Mouse (Mus musculus): ENCODE measurements around the gene Ppp1r9a. TPM values are rescaled to one million over a fixed set of nuclear protein-coding genes. Genes with fewer than 3 reads are reported as not detected.
"Not testable (repeated sequence)": the region's sequence is repeated elsewhere in the genome, so short reads cannot be mapped to it uniquely, and the experiment has no call there.

Gene Ppp1r9a
- polyA plus RNA-seq (2015; fragmentation: Nextera tagmentation; extraction: Ambion mirVana), result 19.0 and 19.5 TPM in 2 replicates

GRCm38 (mm10) chr6:4902674-4903324 is at the start of gene Ppp1r9a:
Ppp1r9a (plus strand) TSS chr6:4902917.
- Histone ChIP-seq H3K36me3 (peaks cover 11% of the 10 kb centered on the region), H3K4me1 (peaks cover 13% of the 10 kb centered on the region; the same call in 1 of the 2 replicates), H3K4me2 (peak within 1 kb of the TSS; percentile 84), H3K9ac (peak within 1 kb of the TSS; percentile 83), H3K27me3 (no peaks in the 10 kb centered on the region), H3K27ac (peak within 1 kb of the TSS; percentile 95), H3K9me3 (replicated peaks) (no peaks in the 10 kb centered on the region), H3K4me3 (replicated peaks) (peak within 1 kb of the TSS; percentile 83)
- WGBS, result under 1% methylated on average over 36 of the region's 49 CpGs
- peak; percentile 86 for ATAC-seq (replicated peaks; ENCODE audit: low FRiP score)

GRCm38 (mm10) chr6:4855236-4855635 is 47.5 kb upstream of the Ppp1r9a start:
- Histone ChIP-seq H3K4me1 (no peaks in the 10 kb centered on the region), H3K36me3 (no peaks in the 10 kb centered on the region)

GRCm38 (mm10) chr6:4856919-4857318 is 45.8 kb upstream of the Ppp1r9a start:
- Histone ChIP-seq H3K4me2 (no peak overlapping the region), H3K9me3 (replicated peaks) (no peaks in the 10 kb centered on the region)
- 94% methylated on average over 11 of the region's 11 CpGs for WGBS

More at GRCm38 (mm10) chr6:4855236-4855635, 47.5 kb upstream of the Ppp1r9a start:
- Histone ChIP-seq H3K9ac (no peak overlapping the region), H3K27ac (no peak overlapping the region), H3K27me3 (no peaks in the 10 kb centered on the region), H3K9me3 (replicated peaks) (no peaks in the 10 kb centered on the region), H3K4me3 (replicated peaks) (no peak overlapping the region), H3K4me2 (no peak overlapping the region)
- 92% methylated on average over 10 of the region's 10 CpGs for WGBS
- no peak for ATAC-seq (replicated peaks; ENCODE audit: low FRiP score)

GRCm38 (mm10) chr6:4884316-4884715 is 18.4 kb upstream of the Ppp1r9a start:
- Histone ChIP-seq H3K4me3 (replicated peaks) (no peak overlapping the region), H3K9me3 (replicated peaks) (no peaks in the 10 kb centered on the region), H3K4me1 (no peaks in the 10 kb centered on the region), H3K9ac (no peak overlapping the region), H3K4me2 (no peak overlapping the region), H3K27me3 (no peaks in the 10 kb centered on the region), H3K27ac (no peak overlapping the region), H3K36me3 (no peaks in the 10 kb centered on the region)
- no peak for ATAC-seq (replicated peaks; ENCODE audit: low FRiP score)
- 62% methylated on average over 3 of the region's 3 CpGs for WGBS

More at GRCm38 (mm10) chr6:4856919-4857318, 45.8 kb upstream of the Ppp1r9a start:
- Histone ChIP-seq H3K9ac (no peak overlapping the region), H3K27me3 (no peaks in the 10 kb centered on the region), H3K36me3 (no peaks in the 10 kb centered on the region), H3K27ac (no peak overlapping the region), H3K4me3 (replicated peaks) (no peak overlapping the region), H3K4me1 (no peaks in the 10 kb centered on the region)
- no peak for ATAC-seq (replicated peaks; ENCODE audit: low FRiP score)

- H3K27ac ChIP-seq, result no peak overlapping the region
- no peaks in the 10 kb centered on the region for H3K4me1 ChIP-seq
- H3K4me3 ChIP-seq (replicated peaks), result no peak overlapping the region
- WGBS, result 83% methylated on average over 9 of the region's 9 CpGs
- H3K4me2 ChIP-seq, result no peak overlapping the region
- H3K9ac ChIP-seq, result no peak overlapping the region
- H3K9me3 ChIP-seq (replicated peaks), result no peaks in the 10 kb centered on the region
- ATAC-seq (replicated peaks; ENCODE audit: low FRiP score), result no peak
- H3K36me3 ChIP-seq, result no peaks in the 10 kb centered on the region
- no peaks in the 10 kb centered on the region for H3K27me3 ChIP-seq
Observed at GRCm38 (mm10) chr6:4889544-4889943, 13.2 kb upstream of the Ppp1r9a start.

GRCm38 (mm10) chr6:4892417-4892816 is 10.3 kb upstream of the Ppp1r9a start:
- H3K9ac ChIP-seq, result no peak overlapping the region
- 34% methylated on average over 11 of the region's 11 CpGs for WGBS

GRCm38 (mm10) chr6:4893312-4893711 is 9.4 kb upstream of the Ppp1r9a start:
- not testable (repeated sequence) for H3K4me3 ChIP-seq (replicated peaks); H3K27ac ChIP-seq; H3K9ac ChIP-seq; H3K27me3 ChIP-seq; ATAC-seq (replicated peaks; ENCODE audit: low FRiP score); H3K9me3 ChIP-seq (replicated peaks); H3K4me1 ChIP-seq; H3K4me2 ChIP-seq; H3K36me3 ChIP-seq
- 70% methylated on average over 12 of the region's 12 CpGs for WGBS

More at GRCm38 (mm10) chr6:4892417-4892816, 10.3 kb upstream of the Ppp1r9a start:
- no peak overlapping the region for H3K4me3 ChIP-seq (replicated peaks)
- ATAC-seq (replicated peaks; ENCODE audit: low FRiP score), result no peak
- H3K27me3 ChIP-seq, result no peaks in the 10 kb centered on the region
- no peaks in the 10 kb centered on the region for H3K36me3 ChIP-seq
- no peak overlapping the region for H3K4me2 ChIP-seq
- no peaks in the 10 kb centered on the region for H3K4me1 ChIP-seq
- H3K27ac ChIP-seq, result no peak overlapping the region
- no peaks in the 10 kb centered on the region for H3K9me3 ChIP-seq (replicated peaks)

GRCm38 (mm10) chr6:4899906-4900305 is 2.8 kb upstream of the Ppp1r9a start:
- 83% methylated on average over 6 of the region's 6 CpGs for WGBS
- peaks cover 13% of the 10 kb centered on the region; the same call in 1 of the 2 replicates for H3K4me1 ChIP-seq
- H3K27ac ChIP-seq, result no peak overlapping the region

GRCm38 (mm10) chr6:4903325-4904054 is 773 bp downstream of the Ppp1r9a start:
- ATAC-seq (replicated peaks; ENCODE audit: low FRiP score), result peak; percentile 86
- Histone ChIP-seq H3K4me2 (peak overlapping the region; percentile 84), H3K27ac (peak overlapping the region; percentile 95), H3K4me3 (replicated peaks) (peak overlapping the region; percentile 83), H3K4me1 (peaks cover 13% of the 10 kb centered on the region; the same call in 1 of the 2 replicates), H3K9me3 (replicated peaks) (no peaks in the 10 kb centered on the region), H3K36me3 (peaks cover 11% of the 10 kb centered on the region), H3K27me3 (no peaks in the 10 kb centered on the region), H3K9ac (peak overlapping the region; percentile 83)
- WGBS, result 1% methylated on average over 66 of the region's 77 CpGs

More at GRCm38 (mm10) chr6:4899906-4900305, 2.8 kb upstream of the Ppp1r9a start:
- H3K27me3 ChIP-seq, result no peaks in the 10 kb centered on the region
- no peak overlapping the region for H3K9ac ChIP-seq
- H3K9me3 ChIP-seq (replicated peaks), result no peaks in the 10 kb centered on the region
- H3K4me3 ChIP-seq (replicated peaks), result no peak overlapping the region
- H3K36me3 ChIP-seq, result no peaks in the 10 kb centered on the region
- ATAC-seq (replicated peaks; ENCODE audit: low FRiP score), result no peak
- H3K4me2 ChIP-seq, result no peak overlapping the region

GRCm38 (mm10) chr6:4904055-4904450 is 1.3 kb downstream of the Ppp1r9a start:
- Histone ChIP-seq H3K9me3 (replicated peaks) (no peaks in the 10 kb centered on the region), H3K36me3 (peaks cover 11% of the 10 kb centered on the region), H3K4me3 (replicated peaks) (peak overlapping the region; percentile 83), H3K4me1 (peaks cover 13% of the 10 kb centered on the region; the same call in 1 of the 2 replicates), H3K27me3 (no peaks in the 10 kb centered on the region), H3K4me2 (peak overlapping the region; percentile 84), H3K9ac (peak overlapping the region; percentile 83), H3K27ac (peak overlapping the region; percentile 95)
- ATAC-seq (replicated peaks; ENCODE audit: low FRiP score), result no peak
- WGBS, result 5% methylated on average over 9 of the region's 9 CpGs

GRCm38 (mm10) chr6:4910042-4910634 is 7.4 kb downstream of the Ppp1r9a start:
- peak; percentile 83 for ATAC-seq (replicated peaks; ENCODE audit: low FRiP score)

GRCm38 (mm10) chr6:4918470-4918869 is 15.8 kb downstream of the Ppp1r9a start:
- Histone ChIP-seq H3K4me1 (0 out of 2 replicates have a peak, but pooled peaks cover 4% of the 10 kb centered on the region), H3K36me3 (peaks cover 10% of the 10 kb centered on the region), H3K27me3 (no peaks in the 10 kb centered on the region), H3K9me3 (replicated peaks) (no peaks in the 10 kb centered on the region), H3K27ac (peak overlapping the region; percentile 52), H3K9ac (no peak overlapping the region), H3K4me3 (replicated peaks) (no peak overlapping the region), H3K4me2 (no peak overlapping the region)
- ATAC-seq (replicated peaks; ENCODE audit: low FRiP score), result peak; percentile 22; the same call in 1 of the 2 replicates
- WGBS, result 61% methylated on average over 5 of the region's 5 CpGs

More at GRCm38 (mm10) chr6:4910042-4910634, 7.4 kb downstream of the Ppp1r9a start:
- peak overlapping the region; percentile 7; the same call in 1 of the 2 replicates for H3K27ac ChIP-seq
- H3K4me1 ChIP-seq, result peaks cover 12% of the 10 kb centered on the region
- no peak overlapping the region for H3K9ac ChIP-seq
- no peak overlapping the region for H3K4me2 ChIP-seq
- H3K36me3 ChIP-seq, result peaks cover 11% of the 10 kb centered on the region
- H3K27me3 ChIP-seq, result no peaks in the 10 kb centered on the region
- H3K9me3 ChIP-seq (replicated peaks), result no peaks in the 10 kb centered on the region
- 31% methylated on average over 10 of the region's 10 CpGs for WGBS
- H3K4me3 ChIP-seq (replicated peaks), result no peak overlapping the region
